Mouse (Mus musculus) adrenal gland, postnatal 4 days (tissue): Measurements from ENCODE around the gene Cmklr1. TPM values are rescaled to one million over a fixed set of nuclear protein-coding genes. Genes with fewer than 3 reads are reported as not detected.

ENCODE experiments used
- DNase-seq, 2 experiments: peaks; one replicate each; pipeline ENCODE4 v3.0.0; 2021 to 2022; ENCODE audit warnings: low spot score in 2 of 2, mixed read lengths in 2 of 2
- total RNA-seq, 2 experiments: library from RNA; stranded (reverse); gene quantifications; 2 replicates each; pipeline ENCODE4 v1.2.3; 2021

The Cmklr1 gene
- total RNA-seq, 2 experiments from 2014 or later = 14.8 to 15.4 TPM

DNA sequence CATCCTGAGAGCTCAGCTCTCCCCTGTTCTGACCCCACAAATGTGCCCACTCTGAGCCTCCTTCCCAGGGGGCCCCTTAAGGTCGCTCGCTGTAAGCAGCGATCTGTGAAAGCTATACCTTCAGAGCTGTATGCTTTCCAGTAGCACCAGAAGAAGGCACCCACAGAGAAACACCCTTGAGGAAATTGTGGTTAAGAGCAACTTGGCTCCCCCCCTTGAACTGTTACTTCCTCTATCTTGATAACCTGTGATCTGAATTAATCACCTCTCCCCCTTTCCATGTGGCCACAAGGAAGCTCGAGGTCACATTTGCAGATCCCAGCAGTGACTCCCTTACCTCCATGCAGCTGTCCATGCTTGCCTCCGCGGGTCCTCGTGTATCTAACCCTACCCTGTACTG, 29.2 kb downstream of the Cmklr1 start:
- DNase-seq = no peak

DNA sequence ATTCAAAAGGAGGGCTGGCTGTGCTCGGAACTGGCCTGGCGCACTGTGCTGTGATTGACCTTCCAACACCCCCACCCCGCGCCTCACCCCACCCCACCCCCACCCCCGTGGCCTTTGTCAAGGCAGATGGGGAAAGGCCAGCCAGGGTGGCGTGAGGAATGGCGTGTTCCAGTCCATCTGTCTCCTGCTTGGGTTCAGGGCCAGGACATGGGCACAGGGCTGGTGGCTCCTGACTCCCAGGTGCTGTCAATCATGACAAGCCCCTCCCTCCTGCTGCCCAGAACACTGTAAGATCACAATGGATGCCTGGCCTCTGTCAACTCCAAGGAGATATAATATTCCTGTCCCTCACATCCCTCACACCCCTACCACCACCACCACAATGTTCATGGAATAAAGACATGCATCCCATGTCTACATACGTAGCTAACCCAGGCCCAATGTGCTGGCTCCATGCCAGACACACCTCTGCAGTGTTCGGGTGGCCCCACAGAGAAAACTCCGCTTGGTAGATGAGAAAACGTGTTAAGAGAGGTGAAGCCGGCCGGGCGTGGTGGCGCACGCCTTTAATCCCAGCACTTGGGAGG, 30.0 kb downstream of the Cmklr1 start:
- no peak for DNase-seq

DNA sequence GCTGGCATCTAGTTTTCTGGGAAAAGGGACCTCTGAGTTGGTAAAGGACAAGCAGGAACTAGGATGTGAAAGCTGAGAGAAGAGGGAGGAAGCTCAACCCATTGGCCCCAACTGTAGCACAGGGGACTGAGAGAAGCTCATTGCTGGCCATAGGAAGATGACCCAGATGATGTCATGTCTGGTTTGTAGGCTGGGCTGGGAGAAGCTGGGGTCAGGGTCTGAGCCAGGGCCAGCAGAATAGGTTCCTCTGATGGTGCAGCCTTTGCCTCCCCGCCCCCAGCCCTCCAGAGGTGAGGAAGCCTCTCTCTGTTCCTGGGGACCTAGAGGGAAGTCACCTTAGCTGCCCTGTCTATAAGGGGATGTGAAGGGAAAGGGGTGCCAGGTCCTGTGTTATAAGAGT, 31.1 kb downstream of the Cmklr1 start:
- no peak for DNase-seq

DNA sequence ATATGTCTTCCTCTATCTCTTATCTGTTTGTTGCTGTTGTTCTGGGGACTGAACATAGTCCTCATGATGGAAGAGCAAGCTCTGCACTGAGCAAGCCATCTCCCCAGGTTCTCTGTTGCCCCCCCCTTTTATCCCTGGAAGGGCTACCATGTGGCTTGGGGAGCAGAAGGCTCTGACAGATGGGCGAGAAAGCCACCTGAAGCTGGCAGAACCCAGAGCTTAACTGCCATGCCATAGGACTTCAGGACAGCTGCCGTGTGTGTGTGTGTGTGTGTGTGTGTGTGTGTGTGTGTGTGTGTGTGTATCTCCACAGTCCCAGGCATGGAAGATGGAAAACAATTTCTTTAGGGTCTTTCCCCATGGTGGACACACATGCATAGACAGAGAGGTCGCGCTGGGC, 31.5 kb downstream of the Cmklr1 start:
- no peak for DNase-seq

DNA sequence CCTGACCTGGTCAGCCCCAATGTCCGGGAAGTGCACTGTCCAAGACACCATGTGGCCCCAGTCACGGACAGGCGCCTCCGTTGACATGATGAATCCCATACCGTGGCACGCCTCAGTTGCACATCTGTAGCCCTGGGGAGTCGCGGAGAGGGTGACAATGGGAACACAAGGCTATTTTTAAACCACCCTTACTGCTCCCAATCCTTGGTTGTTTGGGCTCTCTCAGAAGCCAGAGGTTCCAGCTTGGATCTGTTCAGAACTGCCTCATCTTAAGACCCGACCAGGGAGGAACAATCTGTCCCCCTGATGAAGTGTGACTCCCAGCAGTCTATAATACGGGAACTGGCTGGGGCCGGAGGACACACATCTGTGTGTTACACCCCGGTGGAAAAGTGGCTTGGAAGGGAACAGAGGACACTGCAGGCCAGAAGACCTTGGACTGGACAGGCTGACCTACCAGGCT, 38.4 kb downstream of the Cmklr1 start:
- no peak for DNase-seq

DNA sequence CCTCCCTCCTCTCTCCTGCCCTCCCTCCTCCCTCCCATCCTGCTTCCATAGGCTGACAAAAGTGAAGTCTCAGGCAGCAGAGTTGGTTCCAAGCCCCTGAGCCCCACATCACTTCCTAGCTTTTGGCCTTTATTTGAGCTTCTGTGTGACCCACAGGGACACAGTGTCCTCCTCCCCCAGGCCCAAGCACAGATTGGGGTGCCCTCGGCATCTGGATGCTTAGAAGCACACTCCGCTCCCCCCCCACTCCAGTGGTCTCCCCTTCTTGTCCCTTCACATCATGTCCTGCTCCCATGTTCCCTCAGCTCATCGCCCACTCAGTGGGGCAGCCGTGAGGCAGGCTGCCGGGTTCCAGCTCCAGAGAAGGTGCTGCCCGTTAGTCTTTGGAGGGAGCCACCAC, 39.1 kb downstream of the Cmklr1 start:
- DNase-seq = no peak

DNA sequence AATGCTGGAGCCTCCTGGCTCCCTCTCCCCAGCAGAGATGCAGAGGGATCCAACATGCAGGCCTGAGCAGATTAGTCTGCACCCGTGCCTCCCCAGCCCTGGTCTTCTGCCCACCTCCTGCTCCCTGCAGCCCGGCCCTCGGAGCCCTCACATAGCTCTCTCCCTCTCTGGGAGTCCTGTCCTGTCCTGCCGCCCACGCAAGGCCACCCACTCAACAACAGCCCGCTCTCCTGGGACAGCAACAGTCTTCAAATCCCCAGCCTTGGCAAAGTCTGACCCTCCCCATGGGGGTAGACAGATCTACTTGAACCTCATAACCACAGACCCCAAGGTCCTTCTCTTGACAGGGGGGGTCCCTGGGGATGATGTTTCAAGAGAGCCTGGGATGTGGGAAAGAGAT, 39.7 kb downstream of the Cmklr1 start:
- no peak for DNase-seq

DNA sequence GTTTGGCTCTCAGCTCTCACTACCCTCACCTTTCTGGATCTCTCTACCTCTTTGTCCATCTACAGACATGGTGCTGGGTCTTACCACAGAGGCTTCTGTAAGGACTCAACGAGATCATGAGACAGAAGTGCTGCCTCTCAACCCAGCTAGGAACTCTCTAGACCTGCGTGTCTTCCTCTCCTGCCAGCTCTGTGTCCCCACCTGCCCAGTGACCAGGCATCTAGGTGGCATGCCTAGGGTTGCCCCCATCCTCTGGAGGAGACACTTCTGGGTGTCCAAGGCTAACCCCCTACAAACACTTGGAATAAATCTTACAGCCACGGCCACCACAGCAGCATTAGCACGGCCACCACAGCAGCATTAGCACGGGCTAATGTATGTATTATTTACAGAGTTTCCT, 40.3 kb downstream of the Cmklr1 start:
- no peak for DNase-seq

DNA sequence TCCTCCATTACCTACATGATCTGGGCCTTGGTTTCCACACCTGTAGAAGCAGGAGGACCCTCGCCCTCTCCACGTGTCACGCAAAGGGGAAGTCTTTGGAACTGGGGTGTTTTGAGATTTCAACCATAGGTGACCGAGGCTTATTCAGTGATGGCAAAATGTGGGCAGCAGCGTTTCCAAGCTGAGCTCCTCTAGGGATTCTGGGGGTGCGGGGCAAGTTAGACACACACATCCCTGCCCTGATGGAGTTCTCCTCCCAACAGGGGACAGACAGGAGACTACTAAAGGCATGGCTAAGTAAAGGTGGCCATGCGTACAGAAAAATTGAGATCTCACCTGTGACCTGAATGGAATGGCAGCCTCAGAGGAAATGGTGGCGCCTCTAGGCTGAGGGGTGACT, 41.7 kb downstream of the Cmklr1 start:
- DNase-seq = no peak

DNA sequence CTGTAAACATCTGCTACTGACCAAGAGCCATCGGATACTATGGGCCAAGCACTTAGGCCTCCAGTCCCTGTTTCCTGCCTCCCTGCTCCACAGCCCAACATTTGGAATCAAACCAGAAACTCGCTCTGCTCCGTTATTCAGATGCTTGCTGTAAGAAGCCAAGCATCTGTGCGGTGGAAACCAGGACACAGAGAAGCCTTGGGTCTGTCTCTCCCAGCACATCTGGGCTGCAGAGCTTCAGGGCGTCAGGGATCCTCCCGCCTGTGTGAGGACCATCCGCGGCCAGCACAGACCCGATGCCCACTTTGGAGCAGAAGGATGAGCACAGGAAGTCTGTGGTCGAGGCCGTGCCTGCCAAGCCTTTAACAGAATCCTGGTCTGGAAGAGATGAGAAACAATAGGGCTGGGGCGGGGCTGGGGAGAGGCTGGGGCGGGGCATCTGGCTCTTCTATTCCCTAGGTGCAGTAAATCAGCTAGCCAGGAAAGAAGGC, 42.2 kb downstream of the Cmklr1 start:
- DNase-seq = no peak

DNA sequence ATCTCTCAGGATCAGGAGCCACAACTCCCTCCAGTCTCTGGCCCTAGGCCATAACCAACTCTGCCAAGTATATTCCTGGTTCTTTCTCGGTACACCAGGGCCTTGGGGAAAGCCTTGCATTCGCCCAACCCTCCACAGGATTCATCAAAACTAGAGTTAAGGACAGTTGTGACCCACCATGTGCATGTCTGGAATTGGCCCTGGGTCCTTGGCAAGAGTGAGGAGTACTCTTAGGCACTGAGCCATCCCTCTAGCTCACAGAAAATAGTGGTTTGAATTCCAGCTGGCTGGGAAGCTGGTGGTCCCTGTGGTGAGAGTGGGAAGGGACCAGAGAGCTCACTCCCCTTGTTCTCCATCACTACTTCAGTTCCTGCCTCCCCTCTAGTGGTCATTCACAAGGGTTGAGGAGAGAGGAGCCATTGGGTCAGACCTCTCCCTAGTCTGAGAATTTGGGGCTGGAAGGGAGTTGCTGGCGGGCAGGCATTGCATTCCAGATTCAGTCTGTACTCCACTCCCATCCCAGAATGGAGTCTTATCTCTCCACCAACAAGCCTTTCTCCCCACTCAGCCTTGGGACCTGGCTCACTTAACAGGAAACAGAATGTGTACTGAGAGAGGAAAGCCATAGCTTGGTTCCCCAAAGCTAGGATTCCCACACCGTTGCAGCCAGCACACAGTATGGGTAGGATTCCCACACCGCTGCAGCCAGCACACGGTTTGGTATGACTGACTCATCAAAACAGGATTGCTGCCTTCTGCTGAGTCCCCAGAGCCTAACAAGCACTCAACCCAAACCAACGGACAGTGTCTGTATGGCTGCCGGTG, 43.1 kb downstream of the Cmklr1 start:
- no peak for DNase-seq

DNA sequence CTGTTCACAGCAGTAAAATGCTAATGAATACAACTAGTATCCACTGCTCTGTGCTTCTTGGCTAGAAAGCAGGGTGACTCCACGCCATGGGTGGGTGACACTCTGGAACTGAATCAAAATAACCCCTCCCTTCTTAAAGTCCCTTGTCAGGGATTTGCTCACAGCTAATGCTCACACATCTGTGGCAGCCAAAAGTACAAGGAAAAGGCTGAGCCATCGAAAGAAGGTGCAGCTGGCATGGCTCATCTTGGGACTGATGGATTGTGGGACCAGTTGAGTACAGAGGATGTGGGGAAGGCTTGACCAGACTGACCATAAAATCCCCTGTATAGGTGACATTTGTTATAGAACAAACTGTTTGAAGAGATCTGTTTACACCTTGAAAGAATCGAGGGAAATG, 44.1 kb downstream of the Cmklr1 start:
- DNase-seq = no peak

DNA sequence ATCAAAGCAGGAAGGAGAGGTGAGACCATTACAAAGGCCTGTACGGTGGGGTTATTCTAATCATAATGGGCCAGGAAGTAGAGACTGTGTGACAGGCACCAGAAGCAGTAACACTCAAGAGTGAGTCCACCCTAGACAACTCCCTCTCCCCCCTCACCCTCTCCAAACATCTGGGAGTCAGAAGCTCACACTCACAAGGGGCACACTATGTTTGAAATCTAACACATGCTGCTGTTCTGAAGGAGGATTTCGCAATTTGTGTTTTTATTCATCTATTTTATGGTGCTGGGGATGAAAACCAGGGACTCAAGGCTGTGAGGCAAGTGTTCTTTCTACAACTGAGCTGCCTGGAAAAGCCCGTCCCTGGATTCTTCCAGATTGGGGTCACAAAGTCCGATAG, 45.5 kb downstream of the Cmklr1 start:
- DNase-seq = no peak

DNA sequence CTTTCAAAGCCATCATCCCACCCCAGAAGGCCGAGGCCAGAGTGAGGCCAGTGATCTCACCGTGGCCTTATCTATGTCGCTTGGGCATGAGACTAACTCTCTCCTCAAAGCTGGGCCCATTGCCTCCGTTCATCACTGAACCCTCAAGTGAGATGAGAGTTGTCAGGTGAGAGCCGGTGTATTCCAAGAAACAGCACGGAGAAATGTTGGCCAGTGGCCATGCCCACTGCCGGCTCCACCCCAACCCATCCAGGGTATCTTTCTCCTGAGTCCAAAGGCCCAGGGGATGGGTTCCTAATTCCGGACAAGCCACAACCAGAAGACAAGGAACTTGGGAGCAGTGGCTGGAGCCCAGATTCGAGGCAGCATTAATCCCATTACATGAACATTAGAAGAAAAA, 46.8 kb downstream of the Cmklr1 start:
- DNase-seq = no peak

DNA sequence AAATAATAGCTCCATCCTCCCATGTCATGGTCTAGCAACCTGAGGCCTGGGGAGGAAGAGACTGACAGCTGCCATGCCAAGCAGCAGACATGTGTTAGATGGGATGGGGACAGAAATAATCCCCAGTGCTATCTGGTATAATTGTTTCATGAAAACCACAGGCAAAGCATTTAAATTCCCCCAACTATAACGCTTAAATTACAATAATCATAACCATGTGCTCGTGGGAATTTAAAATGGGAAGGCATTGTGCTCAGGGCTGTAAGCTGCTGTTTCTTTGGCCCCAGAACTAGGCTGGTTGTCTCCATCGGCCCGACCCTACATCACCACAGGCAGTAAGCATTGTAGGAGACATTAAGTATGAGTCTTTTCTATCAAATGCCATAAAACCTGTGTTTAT, 49.4 kb downstream of the Cmklr1 start:
- no peak for DNase-seq

DNA sequence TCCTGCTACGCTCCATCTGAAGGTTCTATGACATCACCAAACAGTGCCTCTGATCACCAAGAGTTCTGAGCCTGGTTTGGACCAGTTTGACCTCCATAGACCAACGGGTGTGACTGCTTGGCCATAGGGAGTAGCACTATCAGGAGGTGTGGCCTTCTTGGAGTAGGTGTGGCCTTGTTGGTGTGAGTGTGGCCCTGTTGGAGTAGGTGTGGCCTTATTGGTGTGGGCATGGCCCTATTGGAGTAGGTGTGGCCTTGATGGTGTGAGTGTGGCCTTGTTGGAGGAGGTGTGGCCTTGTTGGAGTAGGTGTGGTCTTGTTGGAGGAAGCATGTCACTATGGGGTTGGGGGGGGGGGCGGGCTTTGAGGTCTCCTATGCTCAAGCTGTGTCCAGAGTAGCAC, 50.0 kb downstream of the Cmklr1 start:
- no peak for DNase-seq

DNA sequence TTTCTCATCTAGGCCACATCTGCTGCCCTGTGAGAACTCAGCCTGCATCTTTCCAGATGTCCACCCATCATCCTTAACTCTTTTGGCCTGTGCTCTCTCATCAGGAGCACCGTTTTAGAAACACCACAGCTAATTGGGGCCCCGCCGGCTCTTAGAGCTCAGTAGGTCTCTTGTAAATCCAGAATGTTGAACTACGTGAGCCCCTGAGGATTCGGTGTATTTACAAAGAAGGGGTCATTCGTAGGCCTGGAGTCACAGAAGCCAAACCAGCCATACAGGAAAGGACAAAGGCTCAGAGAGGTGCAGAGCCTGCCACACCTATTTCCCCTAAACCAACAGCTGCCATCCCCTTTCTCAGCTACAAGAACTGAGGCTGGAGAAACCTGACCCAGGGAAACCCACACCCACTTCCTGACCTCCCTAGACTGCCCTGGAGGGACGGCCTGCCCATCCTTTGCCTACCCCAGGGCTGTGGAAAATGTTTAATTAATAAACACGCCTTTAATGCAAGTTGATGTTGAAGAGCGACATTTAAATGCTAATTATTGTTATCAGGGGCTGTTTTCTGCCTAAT, 53.4 kb downstream of the Cmklr1 start:
- DNase-seq = no peak

DNA sequence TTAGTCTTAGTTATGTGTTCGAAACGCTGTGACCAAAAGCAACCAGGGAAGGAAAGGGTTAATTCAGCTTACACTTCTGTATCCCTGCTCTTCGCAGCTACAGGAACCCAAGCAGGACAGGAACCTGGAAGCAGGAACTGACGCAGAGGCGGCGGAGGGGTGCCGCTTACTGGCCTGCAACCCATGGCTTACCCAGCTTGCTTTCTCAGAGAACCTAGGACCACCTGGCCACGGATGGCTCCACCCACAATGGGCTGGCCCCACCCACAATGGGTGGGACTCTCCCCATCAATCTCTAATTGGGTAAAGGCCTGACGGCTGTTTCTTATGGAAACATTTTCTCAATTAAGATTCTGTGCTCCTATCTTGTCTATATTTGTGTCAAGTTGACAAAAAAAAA, 54.0 kb downstream of the Cmklr1 start:
- no peak for DNase-seq

DNA sequence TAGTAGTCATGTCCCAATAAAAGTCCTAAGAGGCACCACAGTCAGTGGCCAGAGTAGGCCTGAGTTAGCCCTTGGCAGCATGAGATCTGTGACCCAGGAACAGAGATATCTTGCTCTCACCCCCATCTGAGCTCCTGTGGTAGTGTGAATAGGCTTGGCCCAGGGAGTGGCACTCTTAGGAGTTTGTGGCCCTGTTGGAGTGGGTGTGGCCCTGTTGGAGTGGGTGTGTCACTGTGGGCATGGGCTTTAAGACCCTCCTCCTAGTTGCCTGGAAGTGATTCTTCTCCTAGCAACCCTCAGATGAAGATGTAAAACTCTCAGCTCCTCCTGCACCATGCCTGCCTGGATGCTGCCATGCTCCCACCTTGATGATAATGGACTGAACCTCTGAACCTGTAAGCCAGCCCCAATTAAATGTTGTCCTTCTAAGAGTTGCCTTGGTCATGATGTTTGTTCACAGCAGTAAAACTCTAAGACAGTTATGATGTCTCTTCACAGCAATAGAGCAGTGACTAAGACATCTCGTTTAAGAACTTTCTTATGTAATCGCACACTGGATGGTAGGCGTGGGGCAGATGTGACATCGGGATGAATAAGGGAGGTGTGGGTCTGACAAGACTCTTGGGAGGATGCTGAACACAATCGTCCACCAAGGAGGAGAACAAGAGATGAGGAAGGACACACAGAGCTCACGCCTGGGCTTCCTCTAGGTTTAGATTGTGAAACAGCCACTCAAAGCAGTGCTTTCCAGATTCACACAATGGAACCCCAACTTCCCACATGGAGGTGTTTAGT, 56.1 kb downstream of the Cmklr1 start:
- no peak for DNase-seq

DNA sequence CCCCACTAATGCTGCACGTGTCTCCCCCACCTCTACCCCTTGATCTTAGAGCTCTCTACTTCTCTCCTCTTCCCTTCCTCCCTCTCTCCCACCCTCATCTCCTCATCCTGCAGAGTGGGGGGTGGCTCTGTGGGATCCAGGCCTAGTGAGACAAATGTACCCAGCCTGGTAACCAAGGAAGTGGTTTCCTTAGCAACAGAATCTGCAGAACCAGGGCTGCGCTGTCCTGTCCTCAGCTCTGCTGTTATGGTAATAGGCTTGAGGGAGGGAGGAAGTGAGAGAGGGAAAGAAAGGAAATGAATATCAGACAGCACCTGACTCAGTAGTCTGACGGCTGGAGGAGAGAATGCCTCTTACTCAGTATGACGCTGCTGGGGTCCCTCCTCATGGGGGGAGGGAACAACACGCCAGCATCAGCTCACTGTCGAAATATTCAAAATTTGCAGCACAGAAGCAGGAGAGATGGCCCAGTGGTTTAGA, 58.4 kb downstream of the Cmklr1 start:
- DNase-seq = no peak

DNA sequence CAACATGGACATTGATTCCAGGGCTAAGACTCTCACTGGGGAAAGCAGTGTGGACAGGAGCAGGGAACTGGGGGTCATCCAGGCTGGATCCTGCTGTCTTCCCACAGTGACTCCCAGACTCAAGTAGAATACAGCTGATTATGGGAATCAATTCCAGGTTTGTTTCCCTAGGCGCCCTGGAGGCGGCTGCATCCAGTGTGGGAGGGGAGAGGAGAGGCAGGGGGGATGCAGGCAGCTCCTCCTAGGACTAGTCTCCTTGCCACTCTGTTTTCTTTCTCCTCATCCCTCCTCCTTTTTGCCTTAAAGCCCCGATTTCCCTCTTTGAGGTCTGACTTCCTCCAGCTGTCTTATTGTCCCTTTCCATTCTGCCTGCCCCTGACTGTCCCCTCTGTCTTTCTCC, 59.1 kb downstream of the Cmklr1 start:
- no peak for DNase-seq
